Mouse (Mus musculus): ENCODE measurements at regions not wholly inside any gene's neighbourhood (a gene's known extent, or its start where the extent isn't known, plus 50 kb on each side); places are given as distances from the start of the nearest gene placed in this dataset.

DNA sequence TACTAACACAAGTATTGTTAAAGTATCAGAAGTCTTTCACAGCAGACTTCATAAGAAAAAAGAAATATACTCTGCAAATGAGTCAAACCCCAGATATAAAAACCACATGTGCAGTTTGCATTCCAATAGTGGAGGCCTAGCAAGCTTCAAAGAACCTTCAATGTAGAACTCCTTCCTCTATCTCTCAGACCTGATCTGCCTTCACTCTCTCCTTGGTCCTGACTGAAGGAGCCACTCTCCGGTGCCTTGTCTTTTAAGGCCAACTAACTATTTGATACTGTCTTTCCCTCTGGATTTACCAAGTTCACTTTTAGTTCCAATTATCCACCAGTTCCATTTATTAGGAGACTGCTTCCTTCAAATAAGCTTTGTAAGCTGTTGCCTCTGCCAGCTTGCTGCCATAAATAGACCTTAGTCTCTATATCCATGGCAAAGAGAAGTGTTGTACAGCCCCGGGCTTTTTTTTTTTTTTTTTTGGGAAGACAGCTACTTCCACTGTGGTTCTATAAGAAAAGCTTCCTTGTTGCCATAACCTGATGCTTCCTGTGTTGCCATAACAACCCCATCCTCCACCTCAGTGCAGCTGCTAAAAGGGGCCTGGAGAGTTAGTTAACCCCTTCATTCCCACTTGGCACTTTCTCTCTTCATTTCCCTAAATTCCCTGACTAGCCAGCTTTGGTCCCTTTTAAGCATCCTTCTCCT, 266.5 kb upstream of the Tbl1xr1 start:
- H3K27ac ChIP-seq = no peak overlapping the region
- WGBS = 24% methylated on average over 2 of the region's 2 CpGs
- no peaks in the 10 kb centered on the region for H3K4me1 ChIP-seq
- no peaks in the 10 kb centered on the region for H3K36me3 ChIP-seq
- H3K9ac ChIP-seq = no peak overlapping the region
- no peak for ATAC-seq (ENCODE audit: insufficient read depth, low FRiP score, low read depth)
- H3K27me3 ChIP-seq (replicated peaks) = no peaks in the 10 kb centered on the region
- no peak overlapping the region for H3K4me2 ChIP-seq
- no peak overlapping the region for H3K4me3 ChIP-seq (replicated peaks)
- no peaks in the 10 kb centered on the region for H3K9me3 ChIP-seq

DNA sequence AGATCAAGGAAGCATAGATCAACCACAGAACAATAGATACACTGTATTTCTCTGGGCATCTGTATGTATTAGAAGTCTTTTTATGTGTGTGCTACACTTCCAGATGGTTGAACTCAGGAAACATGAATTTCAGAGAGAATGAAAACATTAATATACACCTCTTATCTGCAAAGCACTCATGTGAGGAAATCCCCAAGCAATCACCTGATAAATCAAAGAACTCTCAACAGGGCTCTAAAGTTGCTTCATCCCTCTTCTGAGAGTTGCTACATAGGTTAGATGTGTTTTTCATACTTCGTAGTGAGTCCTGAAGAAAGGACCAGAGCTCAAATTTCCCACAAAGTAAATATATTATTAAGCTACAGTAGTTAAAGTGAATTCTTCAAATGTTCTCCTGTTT, 263.1 kb upstream of the Tbl1xr1 start:
- Histone ChIP-seq H3K4me2 (no peak overlapping the region), H3K27me3 (replicated peaks) (no peaks in the 10 kb centered on the region), H3K4me1 (no peaks in the 10 kb centered on the region), H3K9ac (no peak overlapping the region), H3K4me3 (replicated peaks) (no peak overlapping the region), H3K27ac (no peak overlapping the region), H3K36me3 (no peaks in the 10 kb centered on the region), H3K9me3 (no peaks in the 10 kb centered on the region)
- no peak for ATAC-seq (ENCODE audit: insufficient read depth, low FRiP score, low read depth)
- 70% methylated on average over 1 of the region's 1 CpGs for WGBS

DNA sequence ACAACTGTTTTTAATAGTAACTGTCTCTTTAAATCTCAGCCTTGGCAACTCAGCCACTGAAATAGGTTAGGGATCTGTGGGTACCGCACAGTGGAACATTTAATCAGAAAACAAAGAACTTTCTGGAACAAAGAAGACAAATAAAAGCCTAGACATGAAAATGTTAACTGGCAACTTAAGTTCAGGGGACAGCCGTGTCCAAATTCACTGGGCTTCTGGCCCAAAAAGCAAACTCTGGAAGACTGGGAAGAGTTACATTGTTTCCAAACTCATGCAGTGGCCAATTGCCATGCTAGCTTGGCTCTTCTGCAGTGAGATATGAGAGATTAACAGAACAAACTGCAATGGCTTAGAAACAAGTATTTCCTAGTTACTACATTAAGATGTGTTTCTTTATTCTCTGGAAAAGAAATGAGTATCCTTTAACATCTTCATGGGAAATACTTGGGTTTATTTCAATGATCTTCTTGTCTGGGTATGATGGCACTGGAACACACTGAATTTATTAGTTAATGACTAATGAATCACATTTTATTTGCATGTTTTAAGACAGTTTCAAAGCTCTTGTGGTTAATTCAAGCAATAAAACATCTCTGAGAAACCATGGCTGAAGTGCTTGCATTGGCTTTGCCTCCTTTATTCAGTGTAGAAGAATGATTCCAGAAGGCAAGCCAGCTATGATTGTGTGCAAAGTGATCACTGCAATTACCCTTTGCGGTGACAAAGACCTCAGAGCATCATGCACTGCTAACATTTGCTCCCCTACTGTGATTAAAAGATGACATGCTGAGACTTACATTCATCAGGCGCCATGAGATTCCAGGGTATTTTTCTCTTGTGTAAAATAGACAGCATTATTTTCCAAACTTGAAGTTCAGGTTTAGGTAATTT, 259.2 kb upstream of the Tbl1xr1 start:
- H3K36me3 ChIP-seq = no peaks in the 10 kb centered on the region
- H3K4me1 ChIP-seq = no peaks in the 10 kb centered on the region
- no peak overlapping the region for H3K27ac ChIP-seq
- H3K9ac ChIP-seq = no peak overlapping the region
- 70% methylated on average over 4 of the region's 4 CpGs for WGBS
- H3K4me2 ChIP-seq = no peak overlapping the region
- no peaks in the 10 kb centered on the region for H3K9me3 ChIP-seq
- no peaks in the 10 kb centered on the region for H3K27me3 ChIP-seq (replicated peaks)
- ATAC-seq (ENCODE audit: insufficient read depth, low FRiP score, low read depth) = no peak
- no peak overlapping the region for H3K4me3 ChIP-seq (replicated peaks)

DNA sequence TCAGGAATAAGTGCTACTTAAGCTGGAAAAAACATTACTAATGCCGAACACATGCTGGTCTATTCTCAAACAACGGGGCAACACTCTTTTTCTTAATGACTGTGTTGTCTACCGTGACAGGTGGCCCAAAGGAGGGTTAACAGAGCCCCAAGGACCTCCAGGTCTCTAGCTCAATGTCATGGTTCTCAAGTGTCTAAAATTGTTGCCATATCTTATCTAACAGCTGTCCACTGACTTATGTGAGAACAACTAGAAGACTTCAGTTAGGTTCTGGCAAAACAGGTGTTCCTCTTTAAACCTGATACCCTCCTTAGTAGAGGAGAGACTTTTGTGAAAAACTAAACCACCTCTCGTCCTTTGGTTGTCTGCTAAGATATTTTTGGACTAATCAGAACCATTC, 257.4 kb upstream of the Tbl1xr1 start:
- no peak for ATAC-seq (ENCODE audit: insufficient read depth, low FRiP score, low read depth)
- H3K36me3 ChIP-seq = no peaks in the 10 kb centered on the region
- no peaks in the 10 kb centered on the region for H3K9me3 ChIP-seq
- no peak overlapping the region for H3K4me2 ChIP-seq
- no peaks in the 10 kb centered on the region for H3K27me3 ChIP-seq (replicated peaks)
- H3K4me1 ChIP-seq = no peaks in the 10 kb centered on the region
- H3K4me3 ChIP-seq (replicated peaks) = no peak overlapping the region
- H3K27ac ChIP-seq = no peak overlapping the region
- 64% methylated on average over 4 of the region's 4 CpGs for WGBS
- H3K9ac ChIP-seq = no peak overlapping the region

DNA sequence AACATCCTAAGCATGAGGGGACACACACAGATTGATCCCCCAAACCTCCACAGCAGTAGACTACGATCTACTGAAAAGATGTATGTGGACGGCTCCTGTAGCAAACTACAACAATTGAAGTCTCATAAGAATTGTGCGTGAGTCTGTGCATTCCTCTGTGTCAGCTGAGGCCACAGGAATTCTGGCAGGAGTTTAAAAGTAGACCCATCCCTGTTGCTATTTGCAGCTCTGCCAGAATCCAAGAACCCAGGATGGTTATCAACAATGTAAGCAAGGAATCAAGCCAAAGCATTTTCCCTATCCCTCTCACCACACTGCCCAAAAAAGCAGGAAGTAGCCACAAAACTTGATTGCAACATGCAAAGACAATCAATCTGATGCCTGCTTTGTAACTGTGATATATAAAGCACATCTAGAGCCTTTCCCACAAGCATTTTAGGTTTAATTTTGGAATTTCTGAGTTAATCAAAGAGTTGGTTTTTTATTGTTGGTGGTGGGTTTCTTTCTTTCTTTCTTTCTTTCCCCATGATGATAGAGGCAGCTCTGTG, 256.3 kb upstream of the Tbl1xr1 start:
- Histone ChIP-seq H3K27ac (no peak overlapping the region), H3K4me1 (no peaks in the 10 kb centered on the region), H3K9ac (no peak overlapping the region), H3K36me3 (no peaks in the 10 kb centered on the region), H3K4me2 (no peak overlapping the region), H3K9me3 (no peaks in the 10 kb centered on the region), H3K4me3 (replicated peaks) (no peak overlapping the region), H3K27me3 (replicated peaks) (no peaks in the 10 kb centered on the region)
- ATAC-seq (ENCODE audit: insufficient read depth, low FRiP score, low read depth) = no peak
- 49% methylated on average over 3 of the region's 3 CpGs for WGBS

DNA sequence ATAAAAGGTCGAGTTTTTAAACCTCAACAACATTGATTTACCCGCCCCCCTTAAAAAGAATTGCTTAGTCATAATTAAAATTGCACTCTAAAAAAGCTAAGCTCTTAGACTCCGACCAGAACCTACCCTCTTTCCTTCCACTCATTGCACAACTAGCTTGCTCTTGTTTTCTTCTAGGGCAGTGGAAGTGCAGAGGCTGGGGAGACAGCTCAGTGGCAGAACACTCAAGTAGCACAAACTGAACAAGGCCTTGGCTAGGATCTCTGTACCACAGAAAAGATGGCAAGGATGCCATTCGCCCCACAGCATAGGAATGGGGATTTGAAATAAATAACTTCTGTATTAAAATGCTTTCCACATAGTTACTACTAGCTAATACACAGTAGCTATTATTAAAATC, 253.8 kb upstream of the Tbl1xr1 start:
- Histone ChIP-seq H3K4me1 (no peaks in the 10 kb centered on the region), H3K4me3 (replicated peaks) (no peak overlapping the region)
- 77% methylated on average over 4 of the region's 4 CpGs for WGBS

DNA sequence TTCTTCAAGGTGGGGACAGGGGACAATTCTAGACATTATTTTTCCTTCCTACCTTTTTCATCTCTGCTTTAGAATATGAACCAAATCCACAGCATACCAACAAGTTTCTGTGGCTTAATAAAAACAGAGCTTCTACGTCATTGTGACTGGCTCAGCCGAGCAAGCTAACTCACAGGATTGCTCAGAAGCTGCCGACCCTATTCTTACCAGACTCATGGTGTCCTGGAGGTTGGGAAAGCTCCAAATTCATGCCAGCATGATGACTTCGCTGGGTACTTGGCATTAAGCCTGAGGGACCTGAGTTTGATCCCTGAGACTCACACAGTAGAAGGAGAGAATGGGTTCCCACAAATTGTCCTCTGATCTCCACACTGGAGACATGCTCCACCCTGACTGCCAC, 253.1 kb upstream of the Tbl1xr1 start:
- Histone ChIP-seq H3K4me3 (replicated peaks) (no peak overlapping the region), H3K9ac (no peak overlapping the region), H3K9me3 (no peaks in the 10 kb centered on the region), H3K27ac (no peak overlapping the region), H3K36me3 (no peaks in the 10 kb centered on the region), H3K4me1 (no peaks in the 10 kb centered on the region), H3K4me2 (no peak overlapping the region), H3K27me3 (replicated peaks) (no peaks in the 10 kb centered on the region)
- ATAC-seq (ENCODE audit: insufficient read depth, low FRiP score, low read depth) = no peak
- WGBS = 80% methylated on average over 4 of the region's 4 CpGs

More for the DNA sequence above, 253.8 kb upstream of the Tbl1xr1 start:
- H3K4me2 ChIP-seq = no peak overlapping the region
- no peaks in the 10 kb centered on the region for H3K36me3 ChIP-seq
- no peaks in the 10 kb centered on the region for H3K27me3 ChIP-seq (replicated peaks)
- H3K9me3 ChIP-seq = no peaks in the 10 kb centered on the region
- H3K9ac ChIP-seq = no peak overlapping the region
- no peak overlapping the region for H3K27ac ChIP-seq
- no peak for ATAC-seq (ENCODE audit: insufficient read depth, low FRiP score, low read depth)

DNA sequence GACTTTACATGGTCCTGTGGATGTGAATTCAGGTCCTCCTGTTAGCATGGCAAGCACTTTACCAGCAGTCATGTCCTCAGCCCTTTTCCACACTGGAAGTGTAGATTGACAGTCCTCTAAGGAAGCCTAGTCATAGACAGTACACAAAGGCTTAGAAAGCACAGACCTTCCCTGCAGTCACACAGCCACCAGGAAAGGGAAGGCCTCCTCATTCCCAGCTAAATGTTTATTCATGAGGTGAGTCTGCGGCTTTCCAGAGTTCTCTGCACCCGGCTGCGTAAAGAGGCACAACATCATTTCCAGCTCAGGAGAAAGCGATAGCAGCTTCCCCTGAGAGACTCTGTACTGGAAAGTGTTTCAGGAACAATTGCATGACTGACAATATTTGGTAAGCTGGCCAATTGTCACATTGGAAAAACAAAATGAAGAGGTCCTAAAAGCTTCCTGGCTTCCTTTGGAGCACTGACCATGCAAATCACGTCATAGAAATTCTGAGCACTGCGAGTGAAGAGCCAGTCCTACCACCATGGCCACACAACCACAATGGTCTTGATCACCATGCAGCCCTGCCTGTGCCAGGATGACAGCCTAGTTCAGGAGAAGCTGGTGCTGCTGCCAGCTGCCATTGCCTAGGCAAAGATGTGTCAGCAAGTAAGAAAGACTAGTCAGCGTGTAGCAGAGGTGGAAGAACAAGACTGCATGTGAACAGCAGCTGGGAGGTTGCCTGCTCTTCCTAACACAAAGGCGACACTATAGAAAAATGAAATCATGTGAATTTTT, 252.2 kb upstream of the Tbl1xr1 start:
- WGBS = 56% methylated on average over 8 of the region's 8 CpGs
- no peak overlapping the region for H3K9ac ChIP-seq

DNA sequence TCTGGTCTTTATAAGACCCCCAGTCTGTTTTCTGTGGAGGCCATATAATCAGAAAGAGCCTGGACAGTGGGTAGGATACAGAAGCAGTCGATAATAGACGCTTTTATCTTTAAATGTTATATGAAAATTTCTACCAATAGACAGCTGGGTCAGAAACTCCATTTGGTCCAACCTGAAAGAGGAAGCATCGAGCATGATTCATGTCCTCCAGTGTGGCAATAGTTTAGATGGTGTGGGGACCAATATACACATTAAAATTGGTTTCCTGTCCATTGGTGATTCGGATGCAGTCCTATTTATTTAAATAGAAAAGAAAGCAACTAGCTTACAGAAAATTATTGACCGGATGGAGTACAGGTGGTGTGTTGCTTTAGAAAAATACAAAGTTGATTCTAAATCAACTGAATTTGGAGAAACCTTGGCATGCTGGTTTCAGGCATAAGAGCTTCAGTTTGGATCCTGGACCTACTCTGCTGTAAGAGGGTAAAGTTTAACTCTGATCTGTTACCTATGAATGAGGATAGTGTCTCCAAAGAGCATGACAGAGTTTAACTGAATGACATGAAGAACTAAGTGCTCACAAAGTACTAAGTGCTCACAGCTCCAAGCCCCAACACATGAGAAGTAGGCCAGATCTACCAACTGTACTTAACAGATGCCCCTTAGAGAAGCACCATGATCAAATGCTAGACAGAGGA, 251.4 kb upstream of the Tbl1xr1 start:
- 83% methylated on average over 5 of the region's 5 CpGs for WGBS
- H3K36me3 ChIP-seq = no peaks in the 10 kb centered on the region
- no peak for ATAC-seq (ENCODE audit: insufficient read depth, low FRiP score, low read depth)
- no peaks in the 10 kb centered on the region for H3K4me1 ChIP-seq
- no peak overlapping the region for H3K9ac ChIP-seq
- H3K27ac ChIP-seq = no peak overlapping the region
- H3K4me2 ChIP-seq = no peak overlapping the region
- H3K4me3 ChIP-seq (replicated peaks) = no peak overlapping the region
- no peaks in the 10 kb centered on the region for H3K9me3 ChIP-seq
- no peaks in the 10 kb centered on the region for H3K27me3 ChIP-seq (replicated peaks)

More for the DNA sequence above, 252.2 kb upstream of the Tbl1xr1 start:
- Histone ChIP-seq H3K4me1 (no peaks in the 10 kb centered on the region), H3K4me3 (replicated peaks) (no peak overlapping the region), H3K27ac (no peak overlapping the region), H3K4me2 (no peak overlapping the region), H3K36me3 (no peaks in the 10 kb centered on the region), H3K9me3 (no peaks in the 10 kb centered on the region), H3K27me3 (replicated peaks) (no peaks in the 10 kb centered on the region)
- no peak for ATAC-seq (ENCODE audit: insufficient read depth, low FRiP score, low read depth)

DNA sequence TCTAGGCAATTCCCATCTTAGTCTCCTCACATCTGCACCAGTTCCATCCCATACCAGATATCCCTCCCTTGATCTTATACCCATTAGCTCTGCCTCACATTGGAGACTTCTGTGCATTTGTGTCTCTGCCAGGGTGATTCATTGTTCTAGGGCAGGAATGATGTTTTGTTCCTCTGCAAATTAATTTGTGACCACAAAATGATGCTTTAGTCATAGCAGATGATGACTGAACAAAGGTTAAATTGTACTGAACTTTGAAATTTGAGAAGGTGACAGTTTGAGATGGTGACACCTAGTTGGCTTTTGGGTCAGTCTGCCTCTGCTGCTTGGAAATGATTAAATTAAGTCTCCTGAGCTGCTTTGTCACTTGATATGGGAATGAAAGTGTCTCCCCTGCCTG, 248.8 kb upstream of the Tbl1xr1 start:
- no peak overlapping the region for H3K4me3 ChIP-seq (replicated peaks)
- no peak overlapping the region for H3K9ac ChIP-seq
- H3K4me1 ChIP-seq = no peaks in the 10 kb centered on the region
- H3K4me2 ChIP-seq = no peak overlapping the region
- H3K36me3 ChIP-seq = no peaks in the 10 kb centered on the region
- ATAC-seq (ENCODE audit: insufficient read depth, low FRiP score, low read depth) = no peak
- no peaks in the 10 kb centered on the region for H3K9me3 ChIP-seq
- no peak overlapping the region for H3K27ac ChIP-seq
- no peaks in the 10 kb centered on the region for H3K27me3 ChIP-seq (replicated peaks)

DNA sequence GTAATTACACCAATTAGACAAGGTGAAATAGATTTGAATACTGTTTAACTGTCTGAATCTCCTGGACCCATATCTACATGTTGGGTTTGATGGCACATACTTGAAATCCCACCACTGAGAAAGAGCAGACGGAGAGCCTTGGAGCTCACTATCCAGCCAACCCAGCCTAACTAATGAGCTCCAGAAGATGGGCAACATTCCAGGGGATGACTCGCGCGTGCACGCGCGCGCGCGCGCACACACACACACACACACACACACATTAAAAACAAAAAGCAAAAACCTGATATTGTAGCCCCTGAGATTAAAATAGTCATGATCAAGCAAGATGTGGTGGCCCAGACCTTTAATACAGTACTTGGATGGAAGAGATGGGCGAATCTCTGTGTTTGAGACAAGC, 243.3 kb upstream of the Tbl1xr1 start:
- H3K9ac ChIP-seq = no peak overlapping the region
- no peak overlapping the region for H3K27ac ChIP-seq
- no peaks in the 10 kb centered on the region for H3K27me3 ChIP-seq (replicated peaks)
- no peak overlapping the region for H3K4me3 ChIP-seq (replicated peaks)
- 94% methylated on average over 12 of the region's 12 CpGs for WGBS
- no peak for ATAC-seq (ENCODE audit: insufficient read depth, low FRiP score, low read depth)
- no peaks in the 10 kb centered on the region for H3K4me1 ChIP-seq
- H3K36me3 ChIP-seq = no peaks in the 10 kb centered on the region
- H3K4me2 ChIP-seq = no peak overlapping the region
- no peaks in the 10 kb centered on the region for H3K9me3 ChIP-seq
